Mouse (Mus musculus) limb, embryonic 10.5 days (tissue): ENCODE measurements around the gene Slc38a4. TPM values are rescaled to one million over a fixed set of nuclear protein-coding genes. Genes with fewer than 3 reads are reported as not detected.

Experiments used
- DNase-seq: peaks from one replicate; pipeline ENCODE4 v3.0.0-alpha.2; 2017; ENCODE audit warnings: low spot score
- H3K27ac ChIP-seq: fragments of 300-500 bp; sonication (generic); 2 replicates; pipeline ENCODE4 v1.5.1; 2016; ENCODE audit warnings: mild to moderate bottlenecking
- H3K27me3 ChIP-seq: fragments of 300-500 bp; sonication (generic); 2 replicates; pipeline ENCODE4 v1.6.1; 2016; ENCODE audit warnings: low read depth, mild to moderate bottlenecking; ENCODE audit not compliant: poor library complexity, severe bottlenecking
- H3K36me3 ChIP-seq: fragments of 300-500 bp; sonication (generic); 2 replicates; pipeline ENCODE4 v1.6.1; 2016; ENCODE audit warnings: mild to moderate bottlenecking, moderate library complexity
- H3K4me1 ChIP-seq: fragments of 300-500 bp; sonication (generic); 2 replicates; pipeline ENCODE4 v1.6.1; 2016
- H3K4me3 ChIP-seq: fragments of 300-500 bp; sonication (generic); 2 replicates; pipeline ENCODE4 v1.5.1; 2016; ENCODE audit warnings: mild to moderate bottlenecking, moderate library complexity
- H3K9me3 ChIP-seq: fragments of 300-500 bp; sonication (generic); replicated peaks from 2 replicates; pipeline ENCODE4 v1.6.1; 2016; ENCODE audit warnings: mild to moderate bottlenecking
- WGBS: fragments of 180-500 bp; shearing (Covaris S2); methylation state at CpG from one replicate; pipeline ENCODE4 v1.1.7; 2016; 5-methylcytosine and 5-hydroxymethylcytosine counted together
- polyA plus RNA-seq: library from polyadenylated mRNA; unstranded; fragments of >200 nt; fragmentation: Nextera tagmentation; extraction: Ambion mirVana; gene quantifications from 2 replicates; pipeline ENCODE4 v1.2.1, GENCODE M21; 2016

Slc38a4 gene
- polyA plus RNA-seq, 1 experiment from 2014 or later = 77.5 TPM

- no peak for DNase-seq
- no peaks in the 10 kb centered on the region for H3K9me3 ChIP-seq
- H3K4me3 ChIP-seq = no peak overlapping the region
- H3K4me1 ChIP-seq = peaks cover 44% of the 10 kb centered on the region
- H3K27me3 ChIP-seq = no peaks in the 10 kb centered on the region
- no peaks in the 10 kb centered on the region for H3K36me3 ChIP-seq
- no peak overlapping the region for H3K27ac ChIP-seq
- WGBS = 86% methylated on average over 5 of the region's 5 CpGs
Observed at GRCm38 (mm10) chr15:97048267-97048666, 7.5 kb downstream of the Slc38a4 start.

GRCm38 (mm10) chr15:97043921-97044320 is 11.8 kb downstream of the Slc38a4 start:
- no peaks in the 10 kb centered on the region for H3K9me3 ChIP-seq
- 95% methylated on average over 13 of the region's 13 CpGs for WGBS
- H3K27me3 ChIP-seq = no peaks in the 10 kb centered on the region
- H3K27ac ChIP-seq = no peak overlapping the region
- H3K36me3 ChIP-seq = 0 out of 2 replicates have a peak, but pooled peaks cover 9% of the 10 kb centered on the region
- DNase-seq = no peak
- H3K4me1 ChIP-seq = peaks cover 19% of the 10 kb centered on the region
- no peak overlapping the region for H3K4me3 ChIP-seq

GRCm38 (mm10) chr15:97042001-97042491 is 13.7 kb downstream of the Slc38a4 start:
- Histone ChIP-seq H3K4me1 (0 out of 2 replicates have a peak, but pooled peaks cover 5% of the 10 kb centered on the region), H3K4me3 (no peak overlapping the region), H3K36me3 (peaks cover 14% of the 10 kb centered on the region), H3K27me3 (no peaks in the 10 kb centered on the region), H3K27ac (peak overlapping the region; percentile 46; the same call in 1 of the 2 replicates), H3K9me3 (no peaks in the 10 kb centered on the region)
- no peak for DNase-seq
- 74% methylated on average over 7 of the region's 7 CpGs for WGBS

- H3K9me3 ChIP-seq = no peaks in the 10 kb centered on the region
- no peak overlapping the region for H3K4me3 ChIP-seq
- no peak for DNase-seq
- H3K4me1 ChIP-seq = 0 out of 2 replicates have a peak, but pooled peaks cover 5% of the 10 kb centered on the region
- WGBS = 95% methylated on average over 9 of the region's 9 CpGs
- H3K36me3 ChIP-seq = peaks cover 14% of the 10 kb centered on the region
- no peak overlapping the region; the same call in 1 of the 2 replicates for H3K27ac ChIP-seq
- no peaks in the 10 kb centered on the region for H3K27me3 ChIP-seq
Observed at GRCm38 (mm10) chr15:97041182-97041581, 14.6 kb downstream of the Slc38a4 start.

GRCm38 (mm10) chr15:97037710-97038109 is 18.0 kb downstream of the Slc38a4 start:
- peaks cover 14% of the 10 kb centered on the region for H3K36me3 ChIP-seq
- WGBS = 95% methylated on average over 8 of the region's 8 CpGs

GRCm38 (mm10) chr15:97035892-97036291 is 19.9 kb downstream of the Slc38a4 start:
- no peaks in the 10 kb centered on the region for H3K27me3 ChIP-seq
- WGBS = 84% methylated on average over 6 of the region's 6 CpGs
- no peak overlapping the region for H3K4me3 ChIP-seq
- peaks cover 12% of the 10 kb centered on the region for H3K4me1 ChIP-seq
- peaks cover 9% of the 10 kb centered on the region for H3K36me3 ChIP-seq
- no peaks in the 10 kb centered on the region for H3K9me3 ChIP-seq
- DNase-seq = no peak
- H3K27ac ChIP-seq = no peak overlapping the region

More at GRCm38 (mm10) chr15:97037710-97038109, 18.0 kb downstream of the Slc38a4 start:
- no peak overlapping the region for H3K4me3 ChIP-seq
- no peaks in the 10 kb centered on the region for H3K27me3 ChIP-seq
- no peaks in the 10 kb centered on the region for H3K9me3 ChIP-seq
- H3K27ac ChIP-seq = no peak overlapping the region
- H3K4me1 ChIP-seq = peaks cover 17% of the 10 kb centered on the region
- DNase-seq = no peak

- Histone ChIP-seq H3K27me3 (no peaks in the 10 kb centered on the region), H3K4me3 (peak overlapping the region; percentile 11; the same call in 1 of the 2 replicates), H3K27ac (peak overlapping the region; percentile 81), H3K9me3 (no peaks in the 10 kb centered on the region), H3K4me1 (peaks cover 15% of the 10 kb centered on the region), H3K36me3 (peaks cover 4% of the 10 kb centered on the region)
- DNase-seq = peak; percentile 44
- 24% methylated on average over 9 of the region's 9 CpGs for WGBS
Observed at GRCm38 (mm10) chr15:97033485-97033991, 22.2 kb downstream of the Slc38a4 start.

GRCm38 (mm10) chr15:97031886-97032285 is 23.9 kb downstream of the Slc38a4 start:
- H3K9me3 ChIP-seq = no peaks in the 10 kb centered on the region
- H3K27me3 ChIP-seq = no peaks in the 10 kb centered on the region
- peaks cover 25% of the 10 kb centered on the region for H3K4me1 ChIP-seq
- no peaks in the 10 kb centered on the region for H3K36me3 ChIP-seq
- 90% methylated on average over 5 of the region's 5 CpGs for WGBS
- no peak overlapping the region for H3K27ac ChIP-seq
- H3K4me3 ChIP-seq = no peak overlapping the region
- no peak for DNase-seq

- Histone ChIP-seq H3K27me3 (no peaks in the 10 kb centered on the region), H3K9me3 (no peaks in the 10 kb centered on the region), H3K4me3 (no peak overlapping the region), H3K27ac (no peak overlapping the region), H3K4me1 (peaks cover 25% of the 10 kb centered on the region), H3K36me3 (no peaks in the 10 kb centered on the region)
- no peak for DNase-seq
- 92% methylated on average over 10 of the region's 10 CpGs for whole genome bisulfite sequencing
Observed at GRCm38 (mm10) chr15:97030984-97031492, 24.7 kb downstream of the Slc38a4 start.

GRCm38 (mm10) chr15:97030136-97030535 is 25.6 kb downstream of the Slc38a4 start:
- H3K4me1 ChIP-seq = peaks cover 21% of the 10 kb centered on the region
- no peaks in the 10 kb centered on the region for H3K27me3 ChIP-seq
- H3K27ac ChIP-seq = no peak overlapping the region
- DNase-seq = no peak
- H3K9me3 ChIP-seq = no peaks in the 10 kb centered on the region
- no peaks in the 10 kb centered on the region for H3K36me3 ChIP-seq
- 96% methylated on average over 4 of the region's 4 CpGs for WGBS
- no peak overlapping the region for H3K4me3 ChIP-seq

GRCm38 (mm10) chr15:97029064-97029791 is 26.5 kb downstream of the Slc38a4 start:
- 91% methylated on average over 9 of the region's 9 CpGs for WGBS
- no peak overlapping the region for H3K4me3 ChIP-seq
- H3K4me1 ChIP-seq = peaks cover 20% of the 10 kb centered on the region
- H3K36me3 ChIP-seq = no peaks in the 10 kb centered on the region
- no peaks in the 10 kb centered on the region for H3K27me3 ChIP-seq
- no peaks in the 10 kb centered on the region for H3K9me3 ChIP-seq
- H3K27ac ChIP-seq = no peak overlapping the region
- DNase-seq = no peak

- no peaks in the 10 kb centered on the region for H3K9me3 ChIP-seq
- H3K27ac ChIP-seq = no peak overlapping the region
- DNase-seq = no peak
- no peaks in the 10 kb centered on the region for H3K27me3 ChIP-seq
- no peaks in the 10 kb centered on the region for H3K36me3 ChIP-seq
- WGBS = 73% methylated on average over 11 of the region's 11 CpGs
- H3K4me3 ChIP-seq = no peak overlapping the region
- peaks cover 17% of the 10 kb centered on the region for H3K4me1 ChIP-seq
Observed at GRCm38 (mm10) chr15:97028651-97029050, 27.1 kb downstream of the Slc38a4 start.

GRCm38 (mm10) chr15:97028046-97028634 is 27.6 kb downstream of the Slc38a4 start:
- Histone ChIP-seq H3K36me3 (no peaks in the 10 kb centered on the region), H3K9me3 (no peaks in the 10 kb centered on the region), H3K4me1 (peaks cover 13% of the 10 kb centered on the region), H3K27ac (no peak overlapping the region), H3K4me3 (no peak overlapping the region), H3K27me3 (no peaks in the 10 kb centered on the region)
- WGBS = 43% methylated on average over 4 of the region's 4 CpGs
- DNase-seq = no peak
